Mouse (Mus musculus) heart, embryonic 15.5 days (tissue): ENCODE measurements around the gene Celf5. TPM values are rescaled to one million over a fixed set of nuclear protein-coding genes. Genes with fewer than 3 reads are reported as not detected.
A peak's percentile ranks its signal among the peaks of the same experiment; 100 is the strongest.

Experiments
- ATAC-seq: fragments of 200-750 bp; cut with Nextera tagmentation; replicated peaks from 2 replicates; pipeline ENCODE4 v1.8.0; 2017; ENCODE audit warnings: low read depth, moderate TSS enrichment; ENCODE audit not compliant: insufficient number of reproducible peaks, insufficient read depth, low FRiP score
- H3K27ac ChIP-seq: fragments of 300-500 bp; sonication (generic); 2 replicates; pipeline ENCODE4 v1.5.1; 2015; ENCODE audit warnings: mild to moderate bottlenecking, inconsistent platforms
- H3K27me3 ChIP-seq: fragments of 300-500 bp; sonication (generic); 2 replicates; pipeline ENCODE4 v1.6.1; 2015; ENCODE audit warnings: inconsistent platforms
- H3K36me3 ChIP-seq: fragments of 300-500 bp; sonication (generic); 2 replicates; pipeline ENCODE4 v1.6.1; 2015; ENCODE audit warnings: mild to moderate bottlenecking, inconsistent platforms
- H3K4me1 ChIP-seq: fragments of 300-500 bp; sonication (generic); replicated peaks from 2 replicates; pipeline ENCODE4 v1.6.1; 2015; ENCODE audit warnings: inconsistent platforms
- H3K4me2 ChIP-seq: fragments of 300-500 bp; sonication (generic); 2 replicates; pipeline ENCODE4 v1.6.1; 2015; ENCODE audit warnings: inconsistent platforms, mild to moderate bottlenecking, moderate library complexity
- H3K4me3 ChIP-seq: fragments of 300-500 bp; sonication (generic); 2 replicates; pipeline ENCODE4 v1.5.1; 2015; ENCODE audit warnings: mild to moderate bottlenecking, inconsistent platforms
- H3K9ac ChIP-seq: fragments of 300-500 bp; sonication (generic); 2 replicates; pipeline ENCODE4 v1.6.1; 2015; ENCODE audit warnings: mild to moderate bottlenecking, inconsistent platforms
- H3K9me3 ChIP-seq: fragments of 300-500 bp; sonication (generic); replicated peaks from 2 replicates; pipeline ENCODE4 v1.6.1; 2016; ENCODE audit warnings: inconsistent platforms
- WGBS: fragments of 180-500 bp; shearing (Covaris S2); methylation state at CpG from one replicate; pipeline ENCODE4 v1.1.7; 2015; ENCODE audit warnings: mixed read lengths; 5-methylcytosine and 5-hydroxymethylcytosine counted together
- polyA plus RNA-seq: library from polyadenylated mRNA; unstranded; fragments of >200 nt; fragmentation: Nextera tagmentation; extraction: Ambion mirVana; gene quantifications from 2 replicates; pipeline ENCODE4 v1.2.1, GENCODE M21; 2015

Celf5 gene
- polyA plus RNA-seq, 1 experiment from 2014 or later: 0.08 TPM

DNA sequence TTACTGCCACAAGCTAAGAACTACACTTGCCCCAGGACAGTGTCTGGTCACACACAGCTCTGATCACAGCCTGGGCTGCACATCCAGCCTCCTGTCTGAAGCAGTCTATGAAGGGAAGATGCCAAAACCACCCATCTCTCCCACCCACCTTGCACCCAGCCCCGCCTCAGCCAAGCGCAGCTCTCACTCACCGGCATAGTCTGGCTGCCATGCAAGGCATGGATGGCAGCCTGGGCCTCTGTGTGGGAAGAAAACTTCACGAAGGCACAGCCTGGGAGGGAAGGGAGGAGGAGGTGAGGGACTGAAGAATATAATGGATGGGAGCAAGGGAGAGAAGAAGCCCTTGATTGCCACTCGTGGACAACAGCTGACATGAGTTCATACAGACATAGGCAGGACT, 13.3 kb downstream of the Celf5 start:
- Histone ChIP-seq H3K36me3 (no peaks in the 10 kb centered on the region), H3K4me2 (no peak overlapping the region), H3K9ac (no peak overlapping the region), H3K27ac (no peak overlapping the region), H3K4me1 (peaks cover 3% of the 10 kb centered on the region), H3K4me3 (no peak overlapping the region), H3K27me3 (peaks cover 97% of the 10 kb centered on the region), H3K9me3 (no peaks in the 10 kb centered on the region)
- ATAC-seq: no peak
- 77% methylated on average over 5 of the region's 5 CpGs for WGBS

DNA sequence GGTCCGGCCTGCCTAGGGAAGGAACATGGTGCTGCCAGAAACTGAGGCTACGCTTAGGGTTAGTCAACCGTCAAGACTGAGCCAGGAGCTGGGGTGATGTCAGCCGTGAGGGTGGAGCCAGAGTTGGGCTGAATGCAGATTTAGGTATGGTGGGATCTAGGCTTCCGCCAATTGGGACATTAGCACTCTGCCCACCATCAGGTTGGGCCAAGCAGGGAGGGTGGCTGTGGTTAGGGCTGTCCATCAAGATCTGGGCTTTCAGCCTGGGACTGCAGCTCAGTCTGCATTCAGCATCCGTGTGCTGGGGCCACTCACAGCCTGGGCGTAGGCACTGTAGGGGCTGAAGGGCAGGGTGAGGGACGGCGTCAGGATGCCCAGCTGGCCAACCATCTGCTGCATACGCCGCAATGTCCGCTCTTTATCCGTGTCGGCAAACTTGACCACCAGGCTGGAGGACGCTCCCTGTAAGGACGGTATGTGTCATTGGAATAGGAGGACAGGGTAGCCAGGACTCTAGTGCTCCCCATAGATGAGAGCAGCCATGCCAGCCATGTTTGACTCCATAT, 14.8 kb downstream of the Celf5 start:
- H3K27ac ChIP-seq: no peak overlapping the region
- H3K36me3 ChIP-seq: no peaks in the 10 kb centered on the region
- peaks cover 97% of the 10 kb centered on the region for H3K27me3 ChIP-seq
- H3K4me3 ChIP-seq: no peak overlapping the region
- ATAC-seq: no peak
- peaks cover 7% of the 10 kb centered on the region for H3K4me1 ChIP-seq
- H3K4me2 ChIP-seq: no peak overlapping the region
- H3K9me3 ChIP-seq: no peaks in the 10 kb centered on the region
- WGBS: 76% methylated on average over 16 of the region's 16 CpGs
- H3K9ac ChIP-seq: no peak overlapping the region

DNA sequence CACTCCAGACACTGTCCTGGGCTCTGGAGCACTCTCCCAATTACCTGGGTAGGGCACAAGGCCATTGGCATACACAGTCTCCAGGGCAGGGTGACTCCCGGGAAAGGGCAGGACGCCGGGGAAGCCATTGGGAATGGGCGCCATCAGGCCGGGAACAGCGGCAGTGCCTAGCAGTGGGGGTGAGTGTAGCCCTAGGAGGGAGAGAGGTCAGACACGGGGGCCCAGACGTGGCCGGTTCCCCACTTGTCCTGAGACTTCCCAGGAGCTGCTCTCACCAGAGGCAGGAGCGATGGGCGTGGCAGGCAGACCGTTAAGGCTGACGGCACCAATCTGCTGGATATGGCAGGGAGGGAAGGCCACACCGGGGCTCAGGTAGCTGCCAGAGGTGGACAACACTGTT, 15.6 kb downstream of the Celf5 start:
- ATAC-seq: no peak
- H3K27ac ChIP-seq: no peak overlapping the region
- H3K9me3 ChIP-seq: no peaks in the 10 kb centered on the region
- peaks cover 97% of the 10 kb centered on the region for H3K27me3 ChIP-seq
- WGBS: 53% methylated on average over 14 of the region's 14 CpGs
- no peak overlapping the region for H3K9ac ChIP-seq
- no peak overlapping the region for H3K4me2 ChIP-seq
- no peak overlapping the region for H3K4me3 ChIP-seq
- no peaks in the 10 kb centered on the region for H3K36me3 ChIP-seq
- peaks cover 7% of the 10 kb centered on the region for H3K4me1 ChIP-seq

DNA sequence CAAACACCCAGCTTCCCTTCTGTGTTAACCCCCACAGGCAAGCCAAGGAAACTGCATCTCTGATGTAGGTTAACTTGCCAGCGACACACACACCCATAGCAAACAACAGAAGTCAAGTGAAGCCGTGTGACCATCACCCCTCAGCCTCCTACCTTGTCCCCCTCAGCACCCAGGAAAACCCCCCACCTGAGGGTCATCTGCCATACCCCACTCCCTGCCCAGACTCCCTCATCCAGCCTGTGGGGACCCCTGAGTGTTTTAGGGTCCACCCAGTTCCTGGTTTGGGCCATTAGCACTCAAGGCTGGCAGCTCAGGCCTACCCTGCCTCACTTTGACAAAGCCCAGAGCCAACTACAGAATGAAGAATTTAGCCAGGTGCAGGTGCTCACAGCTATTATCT, 16.4 kb downstream of the Celf5 start:
- H3K36me3 ChIP-seq: no peaks in the 10 kb centered on the region
- H3K9ac ChIP-seq: no peak overlapping the region
- no peak overlapping the region for H3K4me3 ChIP-seq
- peaks cover 97% of the 10 kb centered on the region for H3K27me3 ChIP-seq
- no peaks in the 10 kb centered on the region for H3K9me3 ChIP-seq
- WGBS: 75% methylated on average over 2 of the region's 2 CpGs
- no peak for ATAC-seq
- H3K4me2 ChIP-seq: no peak overlapping the region
- H3K4me1 ChIP-seq: peaks cover 7% of the 10 kb centered on the region
- H3K27ac ChIP-seq: no peak overlapping the region

GRCm38 (mm10) chr10:81465265-81465645, 17.3 kb downstream of the Celf5 start:
- Histone ChIP-seq H3K9ac (no peak overlapping the region), H3K27ac (no peak overlapping the region), H3K36me3 (no peaks in the 10 kb centered on the region), H3K4me3 (no peak overlapping the region), H3K9me3 (no peaks in the 10 kb centered on the region), H3K4me1 (peaks cover 14% of the 10 kb centered on the region), H3K4me2 (no peak overlapping the region), H3K27me3 (peaks cover 98% of the 10 kb centered on the region)
- 5% methylated on average over 5 of the region's 5 CpGs for WGBS
- ATAC-seq: peak; percentile 20; the same call in 1 of the 2 replicates

DNA sequence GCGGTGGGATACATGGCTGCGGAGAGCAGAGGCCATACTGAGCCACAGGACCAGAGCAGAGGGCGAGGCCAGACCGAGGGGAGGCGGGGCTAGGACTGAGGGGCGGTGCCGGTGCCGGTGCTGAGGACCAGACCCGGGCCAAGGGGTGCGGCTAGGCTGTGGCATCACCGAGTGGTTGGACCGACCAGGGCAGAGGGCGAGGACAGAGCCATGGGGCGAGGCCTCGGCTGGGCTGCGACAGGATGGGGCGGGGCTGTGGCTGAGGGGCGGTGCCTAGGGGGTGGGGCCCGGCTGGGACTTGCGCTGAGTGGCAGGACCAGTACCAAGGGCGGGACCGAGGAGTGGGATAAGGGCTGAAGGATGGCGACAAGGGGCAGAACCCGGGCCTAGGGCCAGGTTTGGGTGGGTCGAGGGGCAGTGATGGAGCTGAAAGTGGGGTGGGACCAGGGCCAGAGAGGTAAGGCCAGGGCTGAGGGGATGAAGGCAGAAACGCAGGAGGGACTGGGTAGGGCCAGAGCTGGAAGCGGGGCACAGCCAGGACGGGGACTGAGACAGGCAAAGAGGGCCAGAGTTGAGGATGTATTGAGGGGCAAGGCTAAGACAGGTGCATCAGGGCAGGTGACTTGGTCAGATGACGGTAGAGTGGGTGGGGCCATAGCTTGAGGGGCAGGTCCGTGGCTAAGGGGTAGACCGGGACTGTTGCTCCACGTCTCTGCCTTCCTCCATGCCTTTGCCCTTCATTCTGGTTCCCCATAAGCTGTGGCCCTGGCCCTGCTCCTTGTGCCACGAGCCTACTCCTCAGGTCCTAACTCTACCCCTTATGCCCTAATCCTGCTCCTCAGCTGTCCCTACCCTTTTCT, 17.9 kb downstream of the Celf5 start:
- H3K27me3 ChIP-seq: peaks cover 100% of the 10 kb centered on the region
- H3K4me1 ChIP-seq: peaks cover 15% of the 10 kb centered on the region
- WGBS: 2% methylated on average over 33 of the region's 33 CpGs
- H3K36me3 ChIP-seq: no peaks in the 10 kb centered on the region
- H3K4me3 ChIP-seq: peak overlapping the region; percentile 27
- no peak overlapping the region for H3K9ac ChIP-seq
- peak overlapping the region; percentile 54 for H3K4me2 ChIP-seq
- no peaks in the 10 kb centered on the region for H3K9me3 ChIP-seq
- no peak overlapping the region for H3K27ac ChIP-seq
- peak; percentile 44 for ATAC-seq

DNA sequence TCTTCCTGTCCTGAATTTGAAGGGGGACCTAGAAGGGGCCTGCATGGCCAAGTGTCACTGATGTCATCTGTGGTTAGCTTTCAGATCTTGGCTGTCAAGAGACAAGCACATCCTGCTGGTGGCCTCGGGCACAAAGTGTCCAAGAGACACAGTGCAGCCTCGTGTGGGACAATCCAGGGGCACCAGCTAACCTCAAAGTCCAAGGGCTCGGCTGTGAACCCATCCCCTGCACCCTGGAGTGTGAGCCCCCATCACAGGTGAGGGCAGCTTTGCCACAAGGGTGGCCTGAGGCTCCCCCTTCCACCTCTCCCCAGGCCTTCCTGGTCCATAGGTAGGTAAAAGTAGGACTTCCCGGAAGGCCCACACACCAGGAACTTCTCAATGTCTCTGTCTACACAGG, 19.0 kb downstream of the Celf5 start:
- Histone ChIP-seq H3K4me2 (no peak overlapping the region), H3K4me1 (peaks cover 15% of the 10 kb centered on the region), H3K36me3 (no peaks in the 10 kb centered on the region), H3K27me3 (peaks cover 97% of the 10 kb centered on the region), H3K4me3 (no peak overlapping the region), H3K27ac (no peak overlapping the region), H3K9me3 (no peaks in the 10 kb centered on the region), H3K9ac (no peak overlapping the region)
- no peak for ATAC-seq
- WGBS: 54% methylated on average over 4 of the region's 4 CpGs

- Histone ChIP-seq H3K27me3 (peaks cover 97% of the 10 kb centered on the region), H3K27ac (no peak overlapping the region), H3K36me3 (no peaks in the 10 kb centered on the region), H3K4me3 (no peak overlapping the region), H3K4me2 (no peak overlapping the region), H3K4me1 (peaks cover 15% of the 10 kb centered on the region), H3K9ac (no peak overlapping the region), H3K9me3 (no peaks in the 10 kb centered on the region)
- ATAC-seq: no peak
- WGBS: 75% methylated on average over 7 of the region's 7 CpGs
Measured at GRCm38 (mm10) chr10:81462917-81463316, 19.6 kb downstream of the Celf5 start.

- Histone ChIP-seq H3K27me3 (peaks cover 97% of the 10 kb centered on the region), H3K36me3 (no peaks in the 10 kb centered on the region), H3K4me2 (no peak overlapping the region), H3K27ac (no peak overlapping the region), H3K9ac (no peak overlapping the region), H3K9me3 (no peaks in the 10 kb centered on the region), H3K4me3 (no peak overlapping the region), H3K4me1 (peaks cover 15% of the 10 kb centered on the region)
- ATAC-seq: no peak
- 35% methylated on average over 7 of the region's 7 CpGs for WGBS
Measured at GRCm38 (mm10) chr10:81462415-81462804, 20.1 kb downstream of the Celf5 start.

GRCm38 (mm10) chr10:81461673-81462414, 20.7 kb downstream of the Celf5 start:
- H3K27ac ChIP-seq: no peak overlapping the region
- no peak for ATAC-seq
- H3K9ac ChIP-seq: no peak overlapping the region
- H3K4me1 ChIP-seq: peaks cover 15% of the 10 kb centered on the region
- H3K4me3 ChIP-seq: no peak overlapping the region
- no peaks in the 10 kb centered on the region for H3K36me3 ChIP-seq
- H3K4me2 ChIP-seq: no peak overlapping the region
- peaks cover 97% of the 10 kb centered on the region for H3K27me3 ChIP-seq
- no peaks in the 10 kb centered on the region for H3K9me3 ChIP-seq
- 5% methylated on average over 16 of the region's 16 CpGs for WGBS

DNA sequence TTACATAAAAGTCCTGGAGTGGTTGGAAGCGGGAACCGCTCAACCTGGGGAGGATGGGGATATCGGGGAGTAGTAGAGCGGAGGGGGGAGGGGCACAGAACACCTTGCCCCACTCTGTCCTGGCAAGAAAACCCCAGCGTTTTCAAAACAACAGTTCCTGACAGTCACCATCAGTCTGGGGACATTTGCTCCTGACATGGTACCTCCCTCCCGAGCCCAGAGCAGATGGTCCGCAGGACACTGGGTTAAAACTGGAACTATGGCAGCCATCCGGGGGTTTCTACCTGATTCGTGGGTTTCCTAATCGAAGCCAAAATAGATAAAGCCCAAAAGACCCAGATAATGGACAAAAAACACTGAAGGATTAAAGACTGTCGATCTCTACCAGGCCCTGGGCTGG, 21.6 kb downstream of the Celf5 start:
- no peak overlapping the region for H3K27ac ChIP-seq
- 41% methylated on average over 11 of the region's 11 CpGs for WGBS
- H3K27me3 ChIP-seq: peaks cover 97% of the 10 kb centered on the region
- H3K36me3 ChIP-seq: no peaks in the 10 kb centered on the region
- no peak overlapping the region for H3K9ac ChIP-seq
- H3K9me3 ChIP-seq: no peaks in the 10 kb centered on the region
- 0 out of 2 replicates have a peak overlapping the region, but pooled peaks have one; percentile 4 for H3K4me3 ChIP-seq
- H3K4me1 ChIP-seq: peaks cover 15% of the 10 kb centered on the region
- H3K4me2 ChIP-seq: no peak overlapping the region
- ATAC-seq: no peak
